Mouse (Mus musculus) CH12.LX (cell line): ENCODE data around the gene 1110008L16Rik. TPM values are rescaled to one million over a fixed set of nuclear protein-coding genes. Genes with fewer than 3 reads are reported as not detected.
A peak's percentile ranks its signal among the peaks of the same experiment; 100 is the strongest.

Experiments used
- DNase-seq: peaks from one replicate; pipeline ENCODE4 v3.0.0-alpha.2; 2013; ENCODE audit errors: extremely low read depth
- H3K27ac ChIP-seq: 2 replicates; pipeline ENCODE4 v1.5.1; 2012; ENCODE audit warnings: low read depth, mild to moderate bottlenecking, control low read depth, moderate library complexity; ENCODE audit not compliant: insufficient read depth
- H3K27me3 ChIP-seq: replicated peaks from 2 replicates; pipeline ENCODE3; 2012; ENCODE audit warnings: inconsistent platforms
- H3K36me3 ChIP-seq, 2 experiments: replicated peaks in 1 of 2; 2 replicates each; pipeline versions ENCODE3 to v1.6.1; 2012; ENCODE audit warnings: inconsistent platforms in 1 of 2, low read length in 1 of 2, mild to moderate bottlenecking in 1 of 2, mixed read lengths in 1 of 2, moderate library complexity in 1 of 2; ENCODE audit not compliant: control insufficient read depth in 1 of 2, insufficient read depth in 1 of 2
- H3K4me1 ChIP-seq, 2 experiments: 2 replicates each; pipeline ENCODE4 v1.6.1; 2012; ENCODE audit warnings: inconsistent platforms in 1 of 2, moderate library complexity in 1 of 2; ENCODE audit not compliant: insufficient read depth in 2 of 2, control insufficient read depth in 1 of 2
- H3K4me2 ChIP-seq: 2 replicates; pipeline ENCODE4 v1.6.1; 2012; ENCODE audit warnings: low read depth, mild to moderate bottlenecking, control low read depth; ENCODE audit not compliant: poor library complexity, insufficient read depth, severe bottlenecking
- H3K4me3 ChIP-seq, 3 experiments: fragments of 150-350 bp in 1 of 3; sonication (generic) in 1 of 3; replicated peaks in 1 of 3; 2 replicates each; pipeline versions ENCODE3 to v1.5.1; 2011 to 2012; ENCODE audit warnings: low read depth in 2 of 3, low read length in 2 of 3, mild to moderate bottlenecking in 2 of 3, moderate library complexity in 2 of 3, control low read depth in 1 of 3, improper control_type of control experiment in 1 of 3, inconsistent platforms in 1 of 3, mixed read lengths in 1 of 3; ENCODE audit not compliant: poor library complexity in 1 of 3
- H3K79me2 ChIP-seq: replicated peaks from 2 replicates; pipeline ENCODE4 v1.6.1; 2012; ENCODE audit warnings: mild to moderate bottlenecking, moderate library complexity; ENCODE audit not compliant: control insufficient read depth, poor library complexity, insufficient read depth, severe bottlenecking; ENCODE audit errors: extremely low read depth
- H3K9ac ChIP-seq: 2 replicates; pipeline ENCODE4 v1.6.1; 2012; ENCODE audit warnings: low read depth, mild to moderate bottlenecking, control low read depth, moderate library complexity; ENCODE audit not compliant: insufficient read depth
- H3K9me3 ChIP-seq: replicated peaks from 2 replicates; pipeline ENCODE3; 2012; ENCODE audit warnings: low read length, inconsistent platforms, mixed read lengths
- BHLHE40 ChIP-seq: IDR thresholded peaks from 2 replicates; pipeline ENCODE4 v1.6.1; 2011; ENCODE audit warnings: mild to moderate bottlenecking, low read depth, low read length, improper control_type of control experiment
- CHD1 ChIP-seq: IDR thresholded peaks from 2 replicates; pipeline ENCODE4 v1.6.1; 2012; ENCODE audit warnings: low read depth, low read length, improper control_type of control experiment, inconsistent platforms
- CHD2 ChIP-seq: IDR thresholded peaks from 2 replicates; pipeline ENCODE4 v1.6.1; 2011; ENCODE audit warnings: low read length, improper control_type of control experiment
- CTCF ChIP-seq, 2 experiments: IDR thresholded peaks in 1 of 2; conservative IDR thresholded peaks in 1 of 2; 2 replicates each; pipeline ENCODE4 v1.5.1; 2011 to 2012; ENCODE audit warnings: low read depth in 2 of 2, low read length in 2 of 2, improper control_type of control experiment in 1 of 2, inconsistent platforms in 1 of 2, mild to moderate bottlenecking in 1 of 2, moderate library complexity in 1 of 2
- ELF1 ChIP-seq: IDR thresholded peaks from 2 replicates; pipeline ENCODE4 v1.6.1; 2014; ENCODE audit warnings: low read depth, mild to moderate bottlenecking, inconsistent platforms, low read length, improper control_type of control experiment
- EP300 ChIP-seq: IDR thresholded peaks from 2 replicates; pipeline ENCODE4 v1.6.1; 2011; ENCODE audit warnings: low read length, improper control_type of control experiment
- ETS1 ChIP-seq: conservative IDR thresholded peaks from 2 replicates; pipeline ENCODE4 v1.6.1; 2012; ENCODE audit warnings: low read depth, mild to moderate bottlenecking, inconsistent platforms, low read length, improper control_type of control experiment, moderate library complexity
- GABPA ChIP-seq: IDR thresholded peaks from 2 replicates; pipeline ENCODE4 v1.6.1; 2012; ENCODE audit warnings: low read depth, low read length, improper control_type of control experiment, inconsistent platforms; ENCODE audit not compliant: insufficient replicate concordance
- IRF4 ChIP-seq: IDR thresholded peaks from 2 replicates; pipeline ENCODE4 v1.6.1; 2014; ENCODE audit warnings: low read depth, mild to moderate bottlenecking, inconsistent platforms, low read length, improper control_type of control experiment
- JUN ChIP-seq: IDR thresholded peaks from 2 replicates; pipeline ENCODE4 v1.6.1; 2011; ENCODE audit warnings: low read depth, mild to moderate bottlenecking, low read length, improper control_type of control experiment, moderate library complexity; ENCODE audit not compliant: insufficient read depth
- JUND ChIP-seq: conservative IDR thresholded peaks from 2 replicates; pipeline ENCODE4 v1.6.1; 2011; ENCODE audit warnings: low read depth, low read length, improper control_type of control experiment
- KAT2A ChIP-seq: IDR thresholded peaks from 2 replicates; pipeline ENCODE4 v1.6.1; 2012; ENCODE audit warnings: low read length, improper control_type of control experiment, inconsistent platforms; ENCODE audit not compliant: insufficient replicate concordance
- MAFK ChIP-seq: IDR thresholded peaks from 2 replicates; pipeline ENCODE4 v1.6.1; 2011; ENCODE audit warnings: low read length, improper control_type of control experiment; ENCODE audit not compliant: insufficient replicate concordance
- MAZ ChIP-seq: IDR thresholded peaks from 2 replicates; pipeline ENCODE4 v1.6.1; 2012; ENCODE audit warnings: low read depth, mild to moderate bottlenecking, inconsistent platforms, low read length, improper control_type of control experiment, moderate library complexity
- MEF2A ChIP-seq: IDR thresholded peaks from 2 replicates; pipeline ENCODE4 v1.6.1; 2014; ENCODE audit warnings: low read depth, mild to moderate bottlenecking, inconsistent platforms, low read length, improper control_type of control experiment, borderline replicate concordance
- NELFE ChIP-seq: IDR thresholded peaks from 2 replicates; pipeline ENCODE4 v1.6.1; 2011; ENCODE audit warnings: low read depth, low read length, improper control_type of control experiment
- NRF1 ChIP-seq: IDR thresholded peaks from 2 replicates; pipeline ENCODE4 v1.6.1; 2014; ENCODE audit warnings: low read depth, mild to moderate bottlenecking, inconsistent platforms, low read length, improper control_type of control experiment, moderate library complexity
- PAX5 ChIP-seq: IDR thresholded peaks from 2 replicates; pipeline ENCODE4 v1.6.1; 2012; ENCODE audit warnings: low read length, inconsistent platforms, mixed read lengths
- POLR2AphosphoS2 ChIP-seq: IDR thresholded peaks from 2 replicates; pipeline ENCODE4 v1.6.1; 2011; ENCODE audit warnings: low read depth, low read length, improper control_type of control experiment
- RAD21 ChIP-seq: IDR thresholded peaks from 2 replicates; pipeline ENCODE4 v1.6.1; 2011; ENCODE audit warnings: low read depth, mild to moderate bottlenecking, low read length, improper control_type of control experiment, moderate library complexity
- RCOR1 ChIP-seq: conservative IDR thresholded peaks from 2 replicates; pipeline ENCODE4 v1.6.1; 2012; ENCODE audit warnings: low read depth, mild to moderate bottlenecking, inconsistent platforms, low read length, improper control_type of control experiment
- SIN3A ChIP-seq: IDR thresholded peaks from 2 replicates; pipeline ENCODE4 v1.6.1; 2012; ENCODE audit warnings: low read length, improper control_type of control experiment, inconsistent platforms
- SMC3 ChIP-seq: IDR thresholded peaks from 2 replicates; pipeline ENCODE4 v1.6.1; 2011; ENCODE audit warnings: low read depth, low read length, improper control_type of control experiment
- TBP ChIP-seq: conservative IDR thresholded peaks from 2 replicates; pipeline ENCODE4 v1.6.1; 2011; ENCODE audit warnings: low read depth, low read length, improper control_type of control experiment
- TCF12 ChIP-seq: IDR thresholded peaks from 2 replicates; pipeline ENCODE4 v1.6.1; 2014; ENCODE audit warnings: low read depth, mild to moderate bottlenecking, inconsistent platforms, low read length, improper control_type of control experiment
- UBTF ChIP-seq: IDR thresholded peaks from 2 replicates; pipeline ENCODE4 v1.6.1; 2012; ENCODE audit warnings: low read depth, mild to moderate bottlenecking, inconsistent platforms, low read length, improper control_type of control experiment, moderate library complexity
- USF1 ChIP-seq: IDR thresholded peaks from 2 replicates; pipeline ENCODE4 v1.6.1; 2014; ENCODE audit warnings: low read depth, mild to moderate bottlenecking, inconsistent platforms, low read length, improper control_type of control experiment
- ZC3H11A ChIP-seq: IDR thresholded peaks from 2 replicates; pipeline ENCODE4 v1.6.1; 2012; ENCODE audit warnings: low read depth, mild to moderate bottlenecking, inconsistent platforms, low read length, improper control_type of control experiment
- ZKSCAN1 ChIP-seq: IDR thresholded peaks from 2 replicates; pipeline ENCODE4 v1.6.1; 2012; ENCODE audit warnings: low read depth, inconsistent platforms, low read length, improper control_type of control experiment, borderline replicate concordance
- ZMIZ1 ChIP-seq: IDR thresholded peaks from 2 replicates; pipeline ENCODE4 v1.6.1; 2012; ENCODE audit warnings: low read depth, mild to moderate bottlenecking, inconsistent platforms, low read length, improper control_type of control experiment
- ZNF384 ChIP-seq: IDR thresholded peaks from 2 replicates; pipeline ENCODE4 v1.6.1; 2012; ENCODE audit warnings: low read depth, low read length, improper control_type of control experiment, inconsistent platforms
- dilution Hi-C: fragments of 300-500 bp; cut with MboI; formaldehyde crosslinking; loops from 2 replicates; pipeline ENCODE4 v1.14.3; 2020; ENCODE audit warnings: low sequenced_read_pairs; ENCODE audit not compliant: extremely low pct_unique_long_range_greater_than_20kb, extremely low pct_ligation_motif_present
- in situ Hi-C: fragments of 300-500 bp; cut with MboI; formaldehyde crosslinking; loops from 3 replicates; pipeline ENCODE4 v1.14.3; 2019; ENCODE audit warnings: low sequenced_read_pairs, low pct_ligation_motif_present, low pct_unique_long_range_greater_than_20kb, mixed read lengths
- polyA plus RNA-seq: library from polyadenylated mRNA; unstranded; fragments of >175 nt; gene quantifications from 2 replicates; pipeline ENCODE4 v1.2.1, GENCODE M21; 2012; ENCODE audit warnings: low read depth; ENCODE audit not compliant: insufficient read length
- total RNA-seq, 2 experiments: library from RNA; depleted of rRNA; stranded (reverse); fragments of 300-350 nt in 1 of 2; fragments of >200 nt in 1 of 2; gene quantifications; 2 replicates each; pipeline ENCODE4 v1.2.3; 2012 to 2014

Gene 1110008L16Rik
- total and polyA plus RNA-seq, 3 experiments: 25.7 to 32.6 (median 28.9) TPM

DNA sequence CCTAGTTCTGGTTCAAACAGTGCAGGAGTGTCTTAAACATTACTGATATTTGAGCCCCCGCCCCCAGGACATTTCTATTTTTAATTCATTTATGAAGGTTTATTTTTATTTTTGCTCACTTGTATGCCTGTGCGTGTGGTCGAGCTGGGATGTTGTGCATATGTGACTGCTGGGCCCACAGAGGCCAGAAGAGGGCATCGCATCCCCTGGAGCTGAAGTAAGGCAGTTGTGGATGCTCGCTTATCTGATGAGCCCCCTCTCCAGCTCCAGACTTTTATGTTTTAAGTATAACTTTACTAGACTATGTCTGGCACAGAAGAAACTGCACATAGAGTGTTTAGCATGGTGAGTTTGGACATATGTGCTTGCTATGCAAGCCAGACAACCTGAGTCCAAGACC, 14.5 kb downstream of the 1110008L16Rik start:
- no peak for TF ChIP-seq JUN
- TF ChIP-seq CTCF (conservative IDR thresholded peaks at IDR 0.05 in 1 of 2, IDR thresholded peaks at IDR 0.05 in 1 of 2; ENCODE audit: low read depth in 2 of 2, low read length in 2 of 2): peak in 1 of 2 experiments; percentile 42; a peak in 2 of 4 replicates
- TF ChIP-seq GABPA: no peak
- TF ChIP-seq SIN3A: no peak
- Histone ChIP-seq H3K9me3 (no peaks in the 10 kb centered on the region), H3K4me2 (no peak overlapping the region), H3K79me2 (no peaks in the 10 kb centered on the region; the same call in none of the 2 replicates), H3K4me1 (peaks cover 0 to 7% of the 10 kb centered on the region in 2 experiments; a peak in 2 of 4 replicates), H3K4me3 (no peak overlapping the region), H3K27ac (no peak overlapping the region), H3K27me3 (no peaks in the 10 kb centered on the region), H3K9ac (no peak overlapping the region), H3K36me3 (peaks cover 26 to 73% of the 10 kb centered on the region in 2 experiments)
- in situ Hi-C loops: no loop called here
- dilution Hi-C loops: no loop called here
- no peak for DNase-seq

DNA sequence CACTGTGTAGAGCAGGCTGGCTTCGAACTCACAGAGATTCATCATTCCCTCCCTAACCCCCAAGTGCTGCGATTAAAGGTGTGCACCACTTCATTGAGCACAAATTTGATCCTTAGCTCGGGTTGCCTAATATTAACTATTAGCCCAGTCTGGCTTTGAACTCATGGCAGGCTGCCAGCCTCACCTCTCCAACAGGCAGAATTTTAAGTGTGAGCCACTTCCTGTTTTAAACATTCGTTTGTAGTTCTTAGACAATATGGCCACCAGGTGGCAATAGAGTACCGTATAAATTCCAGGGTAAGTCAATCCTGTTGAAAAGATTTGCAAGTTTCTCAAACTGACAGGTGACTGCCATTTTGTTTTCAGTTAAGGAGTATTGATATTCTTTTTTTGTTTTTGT, 15.8 kb downstream of the 1110008L16Rik start:
- Histone ChIP-seq H3K9me3 (no peaks in the 10 kb centered on the region), H3K4me1 (peaks cover 0 to 7% of the 10 kb centered on the region in 2 experiments; a peak in 2 of 4 replicates), H3K9ac (no peak overlapping the region), H3K27ac (no peak overlapping the region), H3K4me3 (no peak overlapping the region), H3K4me2 (no peak overlapping the region), H3K27me3 (no peaks in the 10 kb centered on the region), H3K36me3 (peaks cover 19 to 74% of the 10 kb centered on the region in 2 experiments), H3K79me2 (no peaks in the 10 kb centered on the region; the same call in none of the 2 replicates)
- peak; percentile 95 for DNase-seq
- dilution Hi-C loops (no loop called here), in situ Hi-C loops (loop anchor here (5.0 kb wide), 1 partner anchor 182 kb away; no protein-coding TSS in a partner anchor)
- TF ChIP-seq EP300 (no peak), ZC3H11A (peak; percentile 84), RAD21 (peak; percentile 89), POLR2AphosphoS2 (no peak), NELFE (no peak), CHD2 (no peak), UBTF (no peak), ETS1 (no peak), TBP (no peak), MEF2A (no peak), USF1 (no peak), ZKSCAN1 (no peak), MAZ (0 out of 2 replicates have a peak, but pooled peaks have one; percentile 27), ZNF384 (no peak), CTCF (conservative IDR thresholded peaks at IDR 0.05 in 1 of 2, IDR thresholded peaks at IDR 0.05 in 1 of 2; ENCODE audit: low read depth in 2 of 2, low read length in 2 of 2) (peak; percentile 45 to 87; a peak in 3 of 4 replicates), SIN3A (peak; percentile 48; the same call in 1 of the 2 replicates), IRF4 (0 out of 2 replicates have a peak, but pooled peaks have one; percentile 11), NRF1 (no peak), JUND (no peak), SMC3 (peak; percentile 91), PAX5 (no peak), KAT2A (no peak), RCOR1 (no peak), JUN (peak; percentile 14; the same call in 1 of the 2 replicates), CHD1 (no peak), GABPA (no peak), ZMIZ1 (no peak), BHLHE40 (no peak), ELF1 (peak; percentile 93), TCF12 (no peak), MAFK (no peak)
